Mouse (Mus musculus): ENCODE measurements around the gene Pold1.
A peak's percentile ranks its signal among the peaks of the same experiment; 100 is the strongest.

The Pold1 gene

GRCm38 (mm10) chr7:44542555-44542954 lies 6.1 kb downstream of the Pold1 start:
- DNase-seq: no peak

GRCm38 (mm10) chr7:44538756-44539624 lies 9.7 kb downstream of the Pold1 start:
- no peak for DNase-seq

GRCm38 (mm10) chr7:44537496-44537895 lies 11.2 kb downstream of the Pold1 start:
- DNase-seq: no peak

- DNase-seq: no peak
Observed at GRCm38 (mm10) chr7:44537009-44537408, 11.6 kb downstream of the Pold1 start.

- DNase-seq: no peak
Observed at GRCm38 (mm10) chr7:44536590-44536968, 12.1 kb downstream of the Pold1 start.

GRCm38 (mm10) chr7:44535657-44536589 lies 12.7 kb downstream of the Pold1 start:
- no peak for DNase-seq

GRCm38 (mm10) chr7:44534656-44535441 lies 13.8 kb downstream of the Pold1 start:
- DNase-seq: no peak

- no peak for DNase-seq
Observed at GRCm38 (mm10) chr7:44534242-44534641, 14.4 kb downstream of the Pold1 start.

GRCm38 (mm10) chr7:44533746-44534045 lies 15.0 kb downstream of the Pold1 start:
- DNase-seq: no peak

GRCm38 (mm10) chr7:44532918-44533745 lies 15.5 kb downstream of the Pold1 start:
- no peak for DNase-seq

- no peak for DNase-seq
Observed at GRCm38 (mm10) chr7:44531946-44532732, 16.5 kb downstream of the Pold1 start, which contains the start of gene Spib. TSS of gene Spib (minus strand) at chr7:44532071.

- DNase-seq: no peak
Observed at GRCm38 (mm10) chr7:44531207-44531606, 17.4 kb downstream of the Pold1 start.

GRCm38 (mm10) chr7:44530507-44530906 lies 18.1 kb downstream of the Pold1 start:
- DNase-seq: no peak

- no peak for DNase-seq
Observed at GRCm38 (mm10) chr7:44529518-44529917, 19.1 kb downstream of the Pold1 start.

- DNase-seq: peak; percentile 75 to 78
Observed at GRCm38 (mm10) chr7:44527483-44528398, 20.9 kb downstream of the Pold1 start.

GRCm38 (mm10) chr7:44526414-44527154 lies 22.1 kb downstream of the Pold1 start:
- no peak for DNase-seq

GRCm38 (mm10) chr7:44525126-44525832 lies 23.4 kb downstream of the Pold1 start:
- DNase-seq: no peak

GRCm38 (mm10) chr7:44524502-44524901 lies 24.1 kb downstream of the Pold1 start, which contains the start of gene Mybpc2:
TSS of gene Mybpc2 (minus strand) at chr7:44524656.
- DNase-seq: no peak
